Mouse (Mus musculus): ENCODE data around the gene Slc35a3.

The Slc35a3 gene

DNA sequence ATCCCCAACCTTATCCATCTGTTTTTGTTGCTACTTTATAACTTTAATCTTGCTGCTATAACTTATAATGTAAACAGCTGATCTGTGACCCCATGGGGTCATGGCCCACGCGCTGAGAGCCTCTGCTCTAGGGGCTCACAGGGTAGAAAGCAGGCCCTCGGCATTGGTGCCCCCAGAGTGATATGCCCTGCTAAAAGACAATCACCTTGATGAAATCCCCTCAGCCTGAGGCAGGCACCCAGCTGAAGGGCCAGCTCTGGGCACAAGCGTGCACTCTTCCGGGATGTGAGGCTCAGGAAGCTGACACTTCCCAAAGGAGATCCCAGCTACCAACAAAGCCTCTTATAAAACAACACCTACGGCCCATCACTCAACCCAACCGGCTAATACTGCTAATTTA, 74.1 kb downstream of the Slc35a3 start:
- no peak for DNase-seq (ENCODE audit: low read depth, low spot score)

GRCm38 (mm10) chr3:116637693-116638476, 74.7 kb downstream of the Slc35a3 start:
- DNase-seq (ENCODE audit: low read depth, low spot score) = no peak

- DNase-seq (ENCODE audit: low read depth, low spot score) = no peak
Measured at GRCm38 (mm10) chr3:116635799-116636198, 76.8 kb downstream of the Slc35a3 start.

DNA sequence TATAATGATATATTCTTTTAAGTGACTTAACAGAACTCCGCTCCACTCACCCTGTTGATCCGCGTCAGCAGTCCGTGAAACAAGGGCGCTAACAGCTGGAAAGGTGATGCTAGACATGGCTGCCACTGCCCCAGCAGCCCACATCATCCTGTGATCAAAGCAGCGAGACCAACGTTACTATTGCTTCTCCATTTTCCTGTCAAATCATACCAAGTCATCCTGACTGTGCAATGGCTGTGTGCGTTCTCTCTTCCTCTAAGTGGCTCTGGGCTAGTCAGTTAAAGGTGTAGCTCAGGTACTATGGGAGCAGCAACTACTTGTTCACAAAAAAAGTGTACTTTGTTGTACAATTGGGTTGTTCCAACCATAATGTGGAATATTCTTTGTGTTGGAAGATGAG, 77.8 kb downstream of the Slc35a3 start:
- no peak for DNase-seq (ENCODE audit: low read depth, low spot score)

GRCm38 (mm10) chr3:116634091-116634490, 78.5 kb downstream of the Slc35a3 start:
- no peak for DNase-seq (ENCODE audit: low read depth, low spot score)

- no peak for DNase-seq (ENCODE audit: low read depth, low spot score)
Measured at GRCm38 (mm10) chr3:116632971-116633370, 79.7 kb downstream of the Slc35a3 start.

DNA sequence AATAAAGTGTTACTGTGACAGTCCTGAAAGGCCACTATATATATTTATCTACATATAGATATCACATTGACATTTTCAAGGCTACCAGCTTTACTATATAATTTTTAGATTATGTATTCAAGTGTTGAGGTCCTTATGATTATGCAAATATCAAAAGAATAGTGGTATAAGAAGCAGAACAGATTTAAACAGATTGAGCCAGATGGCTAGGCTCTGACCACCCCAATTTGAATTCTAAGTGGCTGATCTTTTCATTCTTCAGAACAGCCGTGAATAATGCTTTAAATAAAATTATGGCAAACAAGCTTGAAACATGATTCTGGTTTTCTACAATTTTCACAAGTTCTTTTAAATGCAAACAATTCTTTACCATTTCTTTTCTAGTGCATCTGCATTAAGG, 81.2 kb downstream of the Slc35a3 start:
- no peak for DNase-seq (ENCODE audit: low read depth, low spot score)

DNA sequence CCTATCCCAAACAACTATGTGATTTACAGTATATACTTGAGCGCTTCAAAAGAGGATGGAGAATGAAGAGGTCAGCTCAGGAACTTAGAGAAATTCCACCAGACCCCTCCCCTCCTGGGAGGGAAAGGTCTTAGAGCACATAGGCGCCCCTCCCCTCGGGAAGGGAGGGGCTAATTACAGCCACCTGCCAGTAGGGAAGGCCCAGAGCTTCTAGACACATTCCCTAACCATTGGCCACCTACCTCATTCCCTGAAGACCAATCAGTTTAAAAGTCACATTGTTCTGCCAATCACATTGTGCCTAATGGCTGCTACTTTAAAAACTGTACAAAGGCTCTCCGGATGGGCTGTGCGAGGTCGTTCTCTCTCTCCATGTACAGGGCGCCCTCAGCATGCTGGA, 90.0 kb downstream of the Slc35a3 start:
- no peak for DNase-seq (ENCODE audit: low read depth, low spot score)

DNA sequence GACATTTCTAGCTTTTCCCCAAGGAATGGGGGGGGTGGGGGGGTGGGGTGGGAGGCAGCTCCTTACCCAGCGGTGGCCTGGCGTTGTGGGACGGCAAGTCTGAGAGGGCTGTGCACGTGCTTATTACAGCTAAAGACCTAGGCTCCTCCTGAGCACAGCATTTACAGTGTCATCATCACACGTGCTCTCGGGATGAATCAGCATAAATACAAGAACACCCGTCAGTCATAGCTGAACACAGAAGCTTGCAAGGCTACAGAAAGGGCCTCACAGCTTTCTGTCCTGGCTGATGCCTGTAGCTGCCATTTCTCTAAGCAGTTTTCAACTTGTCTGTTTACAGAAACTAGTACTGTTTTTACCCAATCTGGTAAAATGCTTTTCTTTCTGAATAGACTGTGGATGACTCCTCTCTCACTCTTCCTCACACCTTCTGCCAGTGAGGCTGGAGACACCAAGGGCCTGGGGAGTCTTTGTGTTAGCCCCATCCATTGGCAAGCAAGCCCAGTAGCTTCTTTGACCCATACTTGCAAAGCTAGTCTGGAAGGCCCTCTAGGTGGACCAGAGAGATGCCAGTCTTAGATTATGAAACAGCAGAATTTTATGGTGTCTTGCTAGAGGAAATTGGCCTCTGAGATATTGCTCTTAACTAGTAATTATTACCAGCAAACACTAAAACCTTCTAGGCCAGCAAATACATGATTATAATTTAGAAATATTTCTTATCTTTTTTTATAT, 91.8 kb downstream of the Slc35a3 start:
- DNase-seq (ENCODE audit: low read depth, low spot score) = no peak

Data from skeletal muscle tissue, adult 2 months (tissue).